Mouse (Mus musculus) forebrain, embryonic 16.5 days (tissue): ENCODE results near the gene Cfap54. TPM values are rescaled to one million over a fixed set of nuclear protein-coding genes. Genes with fewer than 3 reads are reported as not detected.

ENCODE experiments used
- ATAC-seq: fragments of 200-750 bp; cut with Nextera tagmentation; 2 replicates; pipeline ENCODE4 v1.8.0; 2017; ENCODE audit warnings: mild to moderate bottlenecking, moderate library complexity
- H3K27ac ChIP-seq: fragments of 300-500 bp; sonication (generic); 2 replicates; pipeline ENCODE4 v1.5.1; 2014; ENCODE audit warnings: low read length, control low read depth
- H3K27me3 ChIP-seq: fragments of 300-500 bp; sonication (generic); replicated peaks from 2 replicates; pipeline ENCODE4 v1.6.1; 2014; ENCODE audit warnings: low read length; ENCODE audit not compliant: control insufficient read depth, insufficient read depth
- H3K36me3 ChIP-seq: fragments of 300-500 bp; sonication (generic); 2 replicates; pipeline ENCODE4 v1.6.1; 2014; ENCODE audit not compliant: control insufficient read depth, insufficient read depth
- H3K4me1 ChIP-seq: fragments of 300-500 bp; sonication (generic); replicated peaks from 2 replicates; pipeline ENCODE4 v1.6.1; 2014; ENCODE audit warnings: low read length; ENCODE audit not compliant: control insufficient read depth, insufficient read depth
- H3K4me2 ChIP-seq: fragments of 300-500 bp; sonication (generic); 2 replicates; pipeline ENCODE4 v1.6.1; 2014; ENCODE audit warnings: mild to moderate bottlenecking, low read length, control low read depth
- H3K4me3 ChIP-seq: fragments of 300-500 bp; sonication (generic); replicated peaks from 2 replicates; pipeline ENCODE4 v1.5.1; 2014; ENCODE audit warnings: mild to moderate bottlenecking, low read length, control low read depth
- H3K9ac ChIP-seq: fragments of 300-500 bp; sonication (generic); replicated peaks from 2 replicates; pipeline ENCODE4 v1.6.1; 2014; ENCODE audit warnings: low read depth, low read length, control low read depth
- H3K9me3 ChIP-seq: fragments of 300-500 bp; sonication (generic); 2 replicates; pipeline ENCODE4 v1.6.1; 2016; ENCODE audit warnings: low read length; ENCODE audit not compliant: control insufficient read depth
- WGBS: fragments of 180-500 bp; shearing (Covaris S2); extraction: QIAGEN DNeasy Blood & Tissue Kit; methylation state at CpG from one replicate; pipeline ENCODE4 v1.1.7; 2014; 5-methylcytosine and 5-hydroxymethylcytosine counted together
- polyA plus RNA-seq: library from polyadenylated mRNA; unstranded; fragments of >200 nt; fragmentation: Nextera tagmentation; extraction: Ambion mirVana; gene quantifications from 2 replicates; pipeline ENCODE4 v1.2.1, GENCODE M21; 2015

The Cfap54 gene
- 2.2 and 2.3 TPM in 2 replicates for polyA plus RNA-seq

DNA sequence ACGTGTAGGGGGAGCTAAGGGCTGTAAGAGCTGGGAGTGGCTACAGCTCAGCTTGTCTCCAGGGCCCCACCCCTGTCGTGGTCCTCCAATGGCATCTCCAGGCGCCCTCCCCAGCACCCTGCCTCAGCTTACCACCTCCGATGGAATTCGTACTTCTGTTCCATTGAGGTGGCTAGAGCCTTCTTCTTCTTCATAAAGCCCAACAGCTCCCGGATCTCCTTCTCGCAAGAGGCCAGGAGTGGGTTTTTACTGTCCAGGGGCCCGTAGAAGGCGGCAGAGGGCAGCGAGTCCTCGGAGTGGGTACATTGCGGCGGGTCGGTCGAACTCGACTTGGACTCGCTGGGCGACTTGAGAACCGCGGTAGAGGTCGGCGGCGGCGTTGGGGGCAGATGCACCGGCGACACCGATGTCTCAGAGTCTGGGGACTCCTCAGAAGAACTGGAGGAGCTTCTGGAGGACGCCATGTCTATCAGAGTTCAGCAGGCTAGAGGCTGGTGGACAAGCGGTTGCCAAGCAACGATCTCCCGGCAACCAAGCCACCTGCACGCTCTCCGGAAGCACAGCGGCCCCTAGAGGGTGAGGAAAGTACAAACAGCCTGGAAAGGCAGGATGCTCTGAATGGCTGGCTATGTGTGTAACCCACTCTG is at the start of gene Cfap54:
Gene Cfap54 (minus strand): TSS at position 486 of the 647 bp plus-strand sequence.
- H3K36me3 ChIP-seq: no peaks in the 10 kb centered on the region
- peak; percentile 76 for ATAC-seq
- 1% methylated on average over 34 of the region's 34 CpGs for WGBS
- H3K4me1 ChIP-seq: peaks cover 16% of the 10 kb centered on the region
- no peaks in the 10 kb centered on the region for H3K27me3 ChIP-seq
- H3K4me2 ChIP-seq: peak within 1 kb of the TSS; percentile 59
- peak within 1 kb of the TSS; percentile 47 for H3K9ac ChIP-seq
- no peaks in the 10 kb centered on the region for H3K9me3 ChIP-seq
- H3K4me3 ChIP-seq: peak within 1 kb of the TSS; percentile 55
- H3K27ac ChIP-seq: no peak within 1 kb of the TSS

DNA sequence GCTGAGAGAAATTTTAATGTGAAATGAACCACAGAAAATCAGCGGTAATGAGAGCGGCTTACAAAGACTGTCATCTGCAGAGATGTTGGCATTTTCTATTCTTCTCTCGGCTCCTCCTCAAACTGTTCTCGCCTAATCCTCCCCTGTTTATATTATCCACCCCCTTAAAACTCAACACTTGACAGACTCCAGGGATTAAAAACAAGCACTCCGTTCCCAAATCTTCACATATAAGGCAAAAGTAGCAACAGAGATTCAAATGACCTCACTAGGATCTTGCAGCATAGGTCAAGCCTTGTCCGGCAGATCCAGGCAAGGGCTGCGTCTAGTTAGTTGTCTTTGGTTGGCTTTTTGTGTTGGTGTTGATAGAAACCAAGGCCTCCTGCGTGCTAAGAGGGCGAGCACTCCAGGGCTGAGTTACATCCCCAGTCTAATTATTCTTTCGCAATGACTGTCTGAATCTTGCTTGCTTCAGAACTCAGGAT is 49.1 kb upstream of the Cfap54 start:
- WGBS: 18% methylated on average over 10 of the region's 10 CpGs

DNA sequence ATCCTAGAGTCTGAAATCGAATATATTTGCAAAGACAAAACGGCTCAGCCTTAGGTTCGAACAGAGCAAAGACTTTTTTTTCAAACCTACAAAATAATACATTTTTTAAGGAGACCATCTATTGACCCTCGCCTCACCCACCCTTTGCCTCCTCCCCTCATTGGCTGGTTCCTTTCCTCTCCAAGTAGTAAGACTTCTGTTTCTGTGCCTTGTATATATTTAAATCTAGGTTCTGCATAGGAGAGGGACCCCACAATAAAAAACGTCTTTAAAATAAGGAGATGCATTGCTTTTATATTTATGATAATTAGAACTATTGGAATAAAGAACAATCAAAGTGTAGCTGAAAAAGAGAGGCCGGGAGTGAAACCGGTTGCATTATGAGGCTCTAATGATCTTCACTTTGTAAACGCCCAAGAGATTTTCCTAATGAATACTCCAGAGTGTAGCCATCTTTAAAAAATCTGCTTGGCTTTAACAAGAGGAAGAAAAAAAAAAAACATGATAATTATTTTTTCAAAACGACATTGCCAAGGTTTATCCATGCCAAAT is 48.6 kb upstream of the Cfap54 start:
- Histone ChIP-seq H3K27me3 (no peaks in the 10 kb centered on the region), H3K4me1 (peaks cover 12% of the 10 kb centered on the region), H3K9me3 (no peaks in the 10 kb centered on the region), H3K4me2 (no peak overlapping the region), H3K27ac (peak overlapping the region; percentile 79), H3K36me3 (no peaks in the 10 kb centered on the region), H3K9ac (no peak overlapping the region), H3K4me3 (no peak overlapping the region)
- peak; percentile 56; the same call in 1 of the 2 replicates for ATAC-seq
- 17% methylated on average over 9 of the region's 9 CpGs for WGBS

More for the DNA sequence above, 49.1 kb upstream of the Cfap54 start:
- H3K27ac ChIP-seq: peak overlapping the region; percentile 79
- no peaks in the 10 kb centered on the region for H3K9me3 ChIP-seq
- ATAC-seq: peak; percentile 92
- H3K4me3 ChIP-seq: no peak overlapping the region
- H3K4me1 ChIP-seq: peaks cover 12% of the 10 kb centered on the region
- no peak overlapping the region; the same call in 1 of the 2 replicates for H3K9ac ChIP-seq
- H3K4me2 ChIP-seq: no peak overlapping the region
- no peaks in the 10 kb centered on the region for H3K27me3 ChIP-seq
- H3K36me3 ChIP-seq: no peaks in the 10 kb centered on the region

DNA sequence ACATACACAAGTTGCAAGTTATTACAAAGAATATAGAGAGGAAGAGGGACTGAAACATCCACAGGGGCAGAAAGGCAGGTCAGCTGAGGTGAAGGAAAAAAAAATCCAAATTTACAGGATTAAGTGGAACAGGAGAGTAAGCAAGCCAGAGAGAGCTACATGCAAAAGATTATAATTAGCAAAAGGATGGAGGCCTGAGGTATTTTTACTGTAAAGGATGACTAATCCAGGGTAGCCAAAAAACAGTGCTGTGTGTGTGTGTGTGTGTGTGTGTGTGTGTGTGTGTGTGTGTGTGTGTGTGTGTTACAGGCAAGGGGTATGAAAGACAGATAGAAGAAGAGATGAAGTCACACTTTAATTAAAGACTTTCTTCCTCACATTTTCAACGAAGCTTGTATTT is 47.9 kb upstream of the Cfap54 start:
- no peaks in the 10 kb centered on the region for H3K27me3 ChIP-seq
- H3K4me1 ChIP-seq: peaks cover 12% of the 10 kb centered on the region
- H3K4me3 ChIP-seq: no peak overlapping the region
- H3K9me3 ChIP-seq: no peaks in the 10 kb centered on the region
- no peaks in the 10 kb centered on the region for H3K36me3 ChIP-seq
- no peak overlapping the region for H3K9ac ChIP-seq
- H3K4me2 ChIP-seq: no peak overlapping the region
- no peak for ATAC-seq
- WGBS: 40% methylated on average over 1 of the region's 1 CpGs
- H3K27ac ChIP-seq: peak overlapping the region; percentile 5; the same call in 1 of the 2 replicates

DNA sequence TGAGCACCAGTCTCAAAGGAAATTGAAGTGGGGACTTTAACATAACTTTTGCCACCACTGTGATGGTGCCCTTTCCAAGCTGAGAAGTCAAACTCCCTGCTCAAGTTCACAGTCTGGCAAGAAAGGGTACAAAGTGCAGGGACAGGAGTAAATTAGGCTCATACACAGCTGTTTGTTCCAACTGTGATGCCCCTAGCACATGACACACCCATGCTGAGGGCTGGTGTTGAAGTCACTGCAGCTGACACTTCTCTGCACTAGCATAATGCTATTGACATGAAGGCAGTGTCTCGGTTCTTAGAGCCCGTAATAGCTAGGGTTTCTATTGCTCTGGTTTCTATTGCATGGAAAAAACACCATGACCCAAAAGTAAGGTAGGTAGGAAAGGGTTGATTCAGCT is 47.1 kb upstream of the Cfap54 start:
- H3K9ac ChIP-seq: no peak overlapping the region
- no peak for ATAC-seq
- H3K4me2 ChIP-seq: no peak overlapping the region
- H3K27ac ChIP-seq: no peak overlapping the region
- H3K27me3 ChIP-seq: no peaks in the 10 kb centered on the region
- no peaks in the 10 kb centered on the region for H3K36me3 ChIP-seq
- WGBS: 88% methylated on average over 2 of the region's 2 CpGs
- no peaks in the 10 kb centered on the region for H3K9me3 ChIP-seq
- no peak overlapping the region for H3K4me3 ChIP-seq
- H3K4me1 ChIP-seq: peaks cover 15% of the 10 kb centered on the region

DNA sequence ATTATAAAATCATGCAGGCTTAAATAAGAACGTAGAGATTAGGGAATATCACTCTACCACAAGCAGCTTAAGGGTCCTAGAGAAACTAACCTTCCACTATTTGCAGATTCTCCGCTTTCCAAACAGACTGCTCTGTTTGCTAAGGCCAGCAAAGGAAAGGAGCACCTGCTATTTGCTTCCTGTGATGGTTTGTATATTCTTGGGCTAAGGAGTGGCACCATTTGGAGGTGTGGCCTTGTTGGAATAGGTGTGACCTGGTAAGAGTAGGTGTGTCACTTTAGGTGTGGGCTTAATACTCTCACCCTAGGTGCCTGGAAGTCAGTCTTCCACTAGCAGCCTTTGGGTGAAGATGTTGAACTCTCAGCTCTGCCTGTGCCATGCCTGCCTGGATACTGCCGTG is 44.6 kb upstream of the Cfap54 start:
- no peaks in the 10 kb centered on the region for H3K9me3 ChIP-seq
- H3K27ac ChIP-seq: no peak overlapping the region
- no peaks in the 10 kb centered on the region for H3K27me3 ChIP-seq
- H3K4me3 ChIP-seq: no peak overlapping the region
- ATAC-seq: no peak
- peaks cover 28% of the 10 kb centered on the region for H3K4me1 ChIP-seq
- H3K4me2 ChIP-seq: no peak overlapping the region
- H3K9ac ChIP-seq: no peak overlapping the region
- H3K36me3 ChIP-seq: no peaks in the 10 kb centered on the region
- WGBS: 81% methylated on average over 3 of the region's 3 CpGs

DNA sequence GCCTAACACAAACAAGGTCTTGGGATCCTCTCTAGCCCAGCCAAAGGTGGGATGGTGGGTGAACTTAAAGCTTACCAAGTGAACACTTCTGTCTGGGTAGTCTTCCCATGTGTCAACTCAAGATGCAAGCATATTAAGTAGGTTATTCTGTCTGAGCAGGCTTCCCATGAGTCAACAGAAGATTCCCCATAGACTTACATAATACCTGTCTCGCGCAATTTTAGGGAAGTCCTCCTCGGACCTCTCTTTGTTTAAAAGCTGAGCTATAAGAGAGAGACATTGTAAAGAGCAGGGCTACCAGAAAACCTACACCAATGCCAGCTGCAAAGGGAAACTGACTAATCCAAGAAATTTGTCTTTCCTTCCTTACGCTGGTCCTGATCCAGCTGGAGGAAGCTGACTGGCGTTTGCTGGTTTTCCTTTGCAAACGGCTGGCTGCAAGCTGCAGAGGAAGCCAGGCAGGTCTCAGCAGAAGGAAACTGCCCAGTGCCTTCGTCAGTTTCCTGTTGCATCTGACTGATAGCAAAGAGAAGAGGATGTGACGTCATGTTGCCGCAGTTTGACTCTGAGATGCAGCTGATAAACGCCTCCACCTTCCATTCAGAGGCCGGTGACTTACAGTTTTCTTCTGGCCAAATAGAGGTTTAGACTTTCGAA is 42.7 kb upstream of the Cfap54 start:
- Histone ChIP-seq H3K27me3 (no peaks in the 10 kb centered on the region), H3K36me3 (no peaks in the 10 kb centered on the region), H3K4me1 (peaks cover 18% of the 10 kb centered on the region), H3K4me3 (no peak overlapping the region), H3K4me2 (no peak overlapping the region), H3K9ac (no peak overlapping the region), H3K9me3 (no peaks in the 10 kb centered on the region; the same call in 1 of the 2 replicates), H3K27ac (no peak overlapping the region)
- WGBS: 74% methylated on average over 12 of the region's 12 CpGs
- no peak for ATAC-seq

DNA sequence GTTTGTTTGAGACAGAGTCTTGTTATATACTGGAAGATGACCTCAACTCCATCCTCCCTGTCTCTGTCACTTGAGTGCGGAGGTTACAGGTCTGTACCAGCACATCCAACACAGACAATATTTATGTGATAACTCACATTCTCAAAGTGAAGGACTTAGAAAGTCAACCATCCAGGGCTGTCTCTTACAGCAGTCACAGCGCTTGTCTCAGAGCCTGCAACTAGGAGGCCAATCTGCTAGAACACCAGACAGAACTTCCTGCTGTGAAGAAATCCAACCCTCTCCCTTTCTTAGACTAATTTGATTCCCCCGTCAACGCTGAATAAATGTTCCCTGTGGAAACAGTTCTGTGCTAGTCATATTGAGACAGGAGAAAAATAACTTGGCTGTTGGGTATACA is 41.9 kb upstream of the Cfap54 start:
- Histone ChIP-seq H3K27me3 (no peaks in the 10 kb centered on the region), H3K4me1 (peaks cover 16% of the 10 kb centered on the region), H3K9me3 (no peaks in the 10 kb centered on the region; the same call in 1 of the 2 replicates), H3K4me2 (no peak overlapping the region), H3K9ac (no peak overlapping the region), H3K36me3 (no peaks in the 10 kb centered on the region), H3K27ac (no peak overlapping the region), H3K4me3 (no peak overlapping the region)
- no peak for ATAC-seq
- 53% methylated on average over 4 of the region's 4 CpGs for WGBS

DNA sequence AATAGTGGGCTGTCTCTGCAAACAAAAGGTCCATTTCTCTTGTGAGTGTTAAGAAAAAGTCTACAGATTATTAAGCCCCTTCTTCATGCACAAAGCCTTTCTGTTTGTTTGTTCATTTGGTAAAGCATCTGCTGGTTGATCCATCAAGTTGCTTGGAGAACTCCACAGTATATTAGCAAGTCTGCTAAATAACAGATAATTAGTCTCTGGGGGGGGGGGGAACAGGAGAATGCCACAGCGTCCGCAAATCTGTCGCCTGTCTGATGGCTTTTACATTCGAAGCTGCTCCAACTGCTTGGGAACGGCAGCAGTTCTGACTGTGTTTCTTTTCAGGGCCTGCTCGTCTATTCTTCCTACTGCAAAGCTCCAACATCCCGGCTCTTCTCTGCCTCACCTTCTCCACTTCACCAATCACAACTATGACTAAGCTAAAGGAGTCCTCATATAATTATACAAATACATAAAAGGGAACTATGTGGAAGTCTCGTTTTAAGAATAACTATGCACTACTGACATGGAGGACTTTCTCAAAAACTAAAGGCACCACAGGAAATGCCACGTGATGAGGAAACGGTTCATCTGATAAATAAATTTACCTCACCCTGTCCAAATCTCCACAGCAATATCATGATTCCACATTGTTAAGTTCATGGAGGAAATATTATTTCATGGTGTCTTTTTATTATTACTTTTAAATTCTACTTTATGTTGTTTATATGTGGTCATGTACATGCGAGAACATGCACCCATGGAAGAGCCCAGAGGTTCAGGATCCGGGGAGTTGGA is 41.2 kb upstream of the Cfap54 start:
- Histone ChIP-seq H3K4me3 (no peak overlapping the region), H3K4me2 (no peak overlapping the region), H3K36me3 (no peaks in the 10 kb centered on the region), H3K27me3 (no peaks in the 10 kb centered on the region), H3K9me3 (no peaks in the 10 kb centered on the region; the same call in 1 of the 2 replicates), H3K4me1 (peaks cover 16% of the 10 kb centered on the region), H3K9ac (no peak overlapping the region), H3K27ac (no peak overlapping the region; the same call in 1 of the 2 replicates)
- WGBS: 39% methylated on average over 12 of the region's 12 CpGs
- peak; percentile 68 for ATAC-seq
